Mouse (Mus musculus): ENCODE results near the gene Kntc1. TPM values are rescaled to one million over a fixed set of nuclear protein-coding genes. Genes with fewer than 3 reads are reported as not detected.

The Kntc1 gene
- polyA plus RNA-seq, 1 experiment from 2014 or later: 22.7 TPM

- Histone ChIP-seq H3K36me3 (peaks cover 18% of the 10 kb centered on the region), H3K9ac (no peak overlapping the region), H3K4me3 (replicated peaks) (no peak overlapping the region), H3K4me1 (no peaks in the 10 kb centered on the region), H3K27ac (no peak overlapping the region), H3K9me3 (no peaks in the 10 kb centered on the region), H3K27me3 (replicated peaks) (no peaks in the 10 kb centered on the region), H3K4me2 (no peak overlapping the region)
- 76% methylated on average over 7 of the region's 7 CpGs for WGBS
- no peak for ATAC-seq (ENCODE audit: insufficient read depth, low FRiP score, low read depth)
Observed at GRCm38 (mm10) chr5:123816891-123817290, 67.4 kb downstream of the Kntc1 start.

GRCm38 (mm10) chr5:123818941-123819577 lies 69.5 kb downstream of the Kntc1 start:
- Histone ChIP-seq H3K4me1 (no peaks in the 10 kb centered on the region), H3K36me3 (peaks cover 18% of the 10 kb centered on the region), H3K4me3 (replicated peaks) (no peak overlapping the region), H3K27ac (no peak overlapping the region), H3K27me3 (replicated peaks) (no peaks in the 10 kb centered on the region), H3K9ac (no peak overlapping the region), H3K9me3 (no peaks in the 10 kb centered on the region), H3K4me2 (no peak overlapping the region)
- 93% methylated on average over 19 of the region's 19 CpGs for WGBS
- no peak for ATAC-seq (ENCODE audit: insufficient read depth, low FRiP score, low read depth)

- Histone ChIP-seq H3K9me3 (no peaks in the 10 kb centered on the region), H3K4me2 (no peak overlapping the region), H3K27me3 (replicated peaks) (no peaks in the 10 kb centered on the region), H3K9ac (no peak overlapping the region), H3K4me3 (replicated peaks) (no peak overlapping the region), H3K36me3 (peaks cover 18% of the 10 kb centered on the region), H3K4me1 (no peaks in the 10 kb centered on the region), H3K27ac (no peak overlapping the region)
- peak; percentile 43 for ATAC-seq (ENCODE audit: insufficient read depth, low FRiP score, low read depth)
- 86% methylated on average over 9 of the region's 9 CpGs for WGBS
Observed at GRCm38 (mm10) chr5:123820501-123821263, 71.2 kb downstream of the Kntc1 start.

GRCm38 (mm10) chr5:123821264-123821571 lies 71.7 kb downstream of the Kntc1 start:
- Histone ChIP-seq H3K4me3 (replicated peaks) (no peak overlapping the region), H3K27ac (no peak overlapping the region), H3K9ac (no peak overlapping the region), H3K27me3 (replicated peaks) (no peaks in the 10 kb centered on the region), H3K36me3 (peaks cover 18% of the 10 kb centered on the region), H3K4me1 (no peaks in the 10 kb centered on the region), H3K4me2 (no peak overlapping the region), H3K9me3 (no peaks in the 10 kb centered on the region)
- 89% methylated on average over 3 of the region's 3 CpGs for WGBS
- no peak for ATAC-seq (ENCODE audit: insufficient read depth, low FRiP score, low read depth)

- no peaks in the 10 kb centered on the region for H3K9me3 ChIP-seq
- H3K36me3 ChIP-seq: peaks cover 18% of the 10 kb centered on the region
- H3K9ac ChIP-seq: no peak overlapping the region
- no peak overlapping the region for H3K27ac ChIP-seq
- no peaks in the 10 kb centered on the region for H3K4me1 ChIP-seq
- 67% methylated on average over 7 of the region's 7 CpGs for WGBS
- H3K4me2 ChIP-seq: no peak overlapping the region
- no peak for ATAC-seq (ENCODE audit: insufficient read depth, low FRiP score, low read depth)
- no peak overlapping the region for H3K4me3 ChIP-seq (replicated peaks)
- no peaks in the 10 kb centered on the region for H3K27me3 ChIP-seq (replicated peaks)
Observed at GRCm38 (mm10) chr5:123822706-123823105, 73.2 kb downstream of the Kntc1 start.

- Histone ChIP-seq H3K4me1 (no peaks in the 10 kb centered on the region), H3K27me3 (replicated peaks) (no peaks in the 10 kb centered on the region), H3K36me3 (no peaks in the 10 kb centered on the region), H3K9me3 (no peaks in the 10 kb centered on the region), H3K4me2 (no peak overlapping the region), H3K4me3 (replicated peaks) (no peak overlapping the region), H3K27ac (no peak overlapping the region), H3K9ac (no peak overlapping the region)
- ATAC-seq (ENCODE audit: insufficient read depth, low FRiP score, low read depth): no peak
- WGBS: 71% methylated on average over 6 of the region's 6 CpGs
Observed at GRCm38 (mm10) chr5:123827659-123828091, 78.2 kb downstream of the Kntc1 start.

- Histone ChIP-seq H3K27me3 (replicated peaks) (no peaks in the 10 kb centered on the region), H3K9ac (no peak overlapping the region), H3K4me3 (replicated peaks) (no peak overlapping the region), H3K4me2 (no peak overlapping the region), H3K36me3 (no peaks in the 10 kb centered on the region), H3K27ac (no peak overlapping the region), H3K4me1 (no peaks in the 10 kb centered on the region), H3K9me3 (no peaks in the 10 kb centered on the region)
- no peak for ATAC-seq (ENCODE audit: insufficient read depth, low FRiP score, low read depth)
- whole genome bisulfite sequencing: 83% methylated on average over 7 of the region's 7 CpGs
Observed at GRCm38 (mm10) chr5:123832309-123832708, 82.8 kb downstream of the Kntc1 start.

- ATAC-seq (ENCODE audit: insufficient read depth, low FRiP score, low read depth): no peak
- no peaks in the 10 kb centered on the region for H3K27me3 ChIP-seq (replicated peaks)
- WGBS: 74% methylated on average over 3 of the region's 3 CpGs
- no peak overlapping the region for H3K4me2 ChIP-seq
- H3K9ac ChIP-seq: no peak overlapping the region
- 0 out of 2 replicates have a peak, but pooled peaks cover 6% of the 10 kb centered on the region for H3K4me1 ChIP-seq
- no peak overlapping the region for H3K27ac ChIP-seq
- H3K36me3 ChIP-seq: no peaks in the 10 kb centered on the region
- no peaks in the 10 kb centered on the region for H3K9me3 ChIP-seq
- no peak overlapping the region for H3K4me3 ChIP-seq (replicated peaks)
Observed at GRCm38 (mm10) chr5:123834836-123835235, 85.3 kb downstream of the Kntc1 start.

- WGBS: 40% methylated on average over 4 of the region's 4 CpGs
- Histone ChIP-seq H3K27ac (peak overlapping the region; percentile 21; the same call in 1 of the 2 replicates), H3K27me3 (replicated peaks) (no peaks in the 10 kb centered on the region), H3K4me3 (replicated peaks) (no peak overlapping the region), H3K4me1 (0 out of 2 replicates have a peak, but pooled peaks cover 6% of the 10 kb centered on the region), H3K9me3 (no peaks in the 10 kb centered on the region), H3K9ac (no peak overlapping the region), H3K4me2 (no peak overlapping the region), H3K36me3 (no peaks in the 10 kb centered on the region)
- ATAC-seq (ENCODE audit: insufficient read depth, low FRiP score, low read depth): no peak
Observed at GRCm38 (mm10) chr5:123837371-123837770, 87.9 kb downstream of the Kntc1 start.

GRCm38 (mm10) chr5:123842221-123842934 lies 92.9 kb downstream of the Kntc1 start:
- ATAC-seq (ENCODE audit: insufficient read depth, low FRiP score, low read depth): peak; percentile 47; the same call in 1 of the 2 replicates
- no peak overlapping the region for H3K4me3 ChIP-seq (replicated peaks)
- H3K27ac ChIP-seq: peak overlapping the region; percentile 49
- H3K9me3 ChIP-seq: no peaks in the 10 kb centered on the region
- no peaks in the 10 kb centered on the region for H3K36me3 ChIP-seq
- H3K27me3 ChIP-seq (replicated peaks): no peaks in the 10 kb centered on the region
- 0 out of 2 replicates have a peak, but pooled peaks cover 14% of the 10 kb centered on the region for H3K4me1 ChIP-seq
- no peak overlapping the region for H3K9ac ChIP-seq
- no peak overlapping the region for H3K4me2 ChIP-seq
- WGBS: 50% methylated on average over 11 of the region's 11 CpGs

GRCm38 (mm10) chr5:123842935-123843282 lies 93.4 kb downstream of the Kntc1 start:
- Histone ChIP-seq H3K36me3 (no peaks in the 10 kb centered on the region), H3K27me3 (replicated peaks) (no peaks in the 10 kb centered on the region), H3K27ac (no peak overlapping the region), H3K4me1 (0 out of 2 replicates have a peak, but pooled peaks cover 12% of the 10 kb centered on the region), H3K9me3 (no peaks in the 10 kb centered on the region), H3K9ac (no peak overlapping the region), H3K4me2 (no peak overlapping the region), H3K4me3 (replicated peaks) (no peak overlapping the region)
- 66% methylated on average over 3 of the region's 3 CpGs for WGBS
- ATAC-seq (ENCODE audit: insufficient read depth, low FRiP score, low read depth): no peak

GRCm38 (mm10) chr5:123843816-123844215 lies 94.3 kb downstream of the Kntc1 start:
- Histone ChIP-seq H3K27me3 (replicated peaks) (no peaks in the 10 kb centered on the region), H3K4me3 (replicated peaks) (no peak overlapping the region), H3K4me1 (0 out of 2 replicates have a peak, but pooled peaks cover 8% of the 10 kb centered on the region), H3K27ac (peak overlapping the region; percentile 61), H3K9me3 (no peaks in the 10 kb centered on the region), H3K4me2 (no peak overlapping the region), H3K36me3 (no peaks in the 10 kb centered on the region), H3K9ac (no peak overlapping the region)
- no peak for ATAC-seq (ENCODE audit: insufficient read depth, low FRiP score, low read depth)
- 44% methylated on average over 4 of the region's 4 CpGs for WGBS
